Mouse (Mus musculus): ENCODE measurements around the gene Bricd5.

DNA sequence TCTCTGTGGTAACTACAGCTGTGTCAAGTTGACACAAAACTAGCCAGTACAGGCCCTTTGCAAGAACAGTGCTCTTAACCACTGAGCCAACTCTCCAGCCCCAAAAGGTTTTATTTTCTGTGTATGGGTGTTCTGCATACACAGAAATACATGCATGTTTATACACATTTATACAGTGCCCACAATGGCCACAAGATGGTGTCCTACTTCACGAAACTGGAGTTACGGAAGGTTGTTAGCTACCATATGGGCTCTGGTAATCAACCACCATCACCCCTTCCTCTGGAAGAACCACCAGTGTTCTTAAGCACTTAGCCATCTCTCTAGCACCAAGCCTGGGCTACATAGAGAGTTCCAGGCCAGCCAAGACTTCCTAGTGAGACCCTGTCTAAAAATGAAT, 12.1 kb upstream of the Bricd5 start:
- TF ChIP-seq CTCF (IDR thresholded peaks at IDR 0.05; ENCODE audit: low read depth) = peak; percentile 62
- TF ChIP-seq EP300 (IDR thresholded peaks at IDR 0.05; ENCODE audit: low read depth) = no peak
